Mouse (Mus musculus) liver, adult 2 months (tissue): ENCODE data around the gene Dsn1. TPM values are rescaled to one million over a fixed set of nuclear protein-coding genes. Genes with fewer than 3 reads are reported as not detected.

Experiments used
- DNase-seq: peaks from one replicate; pipeline ENCODE4 v3.0.0-alpha.2; 2011; ENCODE audit warnings: low read depth, low spot score; ENCODE audit errors: extremely low read depth
- H3K27ac ChIP-seq: fragments of 200-500 bp; replicated peaks from 2 replicates; pipeline ENCODE4 v1.5.1; 2012; ENCODE audit warnings: low read depth, mild to moderate bottlenecking, control low read depth, inconsistent platforms, low read length; ENCODE audit not compliant: insufficient read depth
- H3K27me3 ChIP-seq: fragments of 200-500 bp; 2 replicates; pipeline ENCODE4 v1.6.1; 2012; ENCODE audit warnings: mild to moderate bottlenecking, moderate library complexity, low read length, inconsistent platforms; ENCODE audit not compliant: control insufficient read depth, insufficient read depth
- H3K36me3 ChIP-seq: fragments of 200-500 bp; 2 replicates; pipeline ENCODE4 v1.6.1; 2012; ENCODE audit warnings: low read length, inconsistent platforms; ENCODE audit not compliant: control insufficient read depth, insufficient read depth
- H3K4me1 ChIP-seq: fragments of 200-500 bp; 2 replicates; pipeline ENCODE4 v1.6.1; 2011; ENCODE audit warnings: low read length; ENCODE audit not compliant: control insufficient read depth, insufficient read depth
- H3K4me3 ChIP-seq: fragments of 200-500 bp; 2 replicates; pipeline ENCODE4 v1.5.1; 2011; ENCODE audit warnings: low read depth, mild to moderate bottlenecking, control low read depth, low read length, moderate library complexity; ENCODE audit not compliant: insufficient read depth
- H3K79me2 ChIP-seq: fragments of 200-500 bp; 2 replicates; pipeline ENCODE4 v1.6.1; 2012; ENCODE audit warnings: inconsistent platforms, mild to moderate bottlenecking, low read length, moderate library complexity; ENCODE audit not compliant: control insufficient read depth, insufficient read depth
- H3K9ac ChIP-seq: fragments of 200-500 bp; 2 replicates; pipeline ENCODE4 v1.6.1; 2012; ENCODE audit warnings: low read depth, mild to moderate bottlenecking, control low read depth, inconsistent platforms, low read length
- CTCF ChIP-seq: fragments of 200-500 bp; IDR thresholded peaks from 2 replicates; pipeline ENCODE4 v1.5.1; 2011; ENCODE audit warnings: low read depth, low read length, control low read depth
- POLR2A ChIP-seq: fragments of 200-500 bp; IDR thresholded peaks from 2 replicates; pipeline ENCODE4 v1.6.1; 2011; ENCODE audit warnings: low read length, control low read depth; ENCODE audit not compliant: insufficient read depth; ENCODE audit errors: extremely low read depth
- WGBS: fragments of 180-500 bp; shearing (Covaris S2); methylation state at CpG from one replicate; pipeline ENCODE4 v1.1.7; 2018; 5-methylcytosine and 5-hydroxymethylcytosine counted together
- polyA plus RNA-seq: library from polyadenylated mRNA; depleted of rRNA; stranded (reverse); fragments of >200 nt; gene quantifications from 2 replicates; pipeline ENCODE4 v1.2.3, GENCODE M21; 2012; rRNA removed
- total RNA-seq: library from RNA; depleted of rRNA; stranded (reverse); fragments of >200 nt; gene quantifications from 2 replicates; pipeline ENCODE4 v1.2.3, GENCODE M21; 2014; rRNA removed

The Dsn1 gene
- total and polyA plus RNA-seq, 2 experiments, result 0.10 to 1.0 TPM

DNA sequence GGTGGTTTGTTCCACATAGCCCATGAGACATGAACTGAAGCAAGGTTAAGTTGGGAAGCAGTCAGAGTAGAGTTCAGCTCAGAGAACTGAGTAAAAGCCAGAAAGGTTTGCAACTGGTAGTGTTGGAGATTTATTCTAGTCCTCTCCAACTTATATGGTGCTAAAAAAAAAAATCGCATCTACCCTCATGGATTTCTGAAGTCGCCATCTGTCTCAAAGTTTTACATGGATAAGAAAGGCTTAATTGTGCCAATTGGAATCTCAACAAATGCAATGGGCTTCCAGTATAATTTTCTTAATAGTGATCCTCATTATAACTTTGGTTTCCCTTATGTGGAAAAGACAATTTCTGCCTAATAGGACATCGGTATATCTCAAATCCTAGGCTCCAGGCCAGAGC is 56.1 kb downstream of the Dsn1 start:
- H3K4me3 ChIP-seq, result no peak overlapping the region
- WGBS, result 89% methylated on average over 3 of the region's 3 CpGs
- H3K4me1 ChIP-seq, result no peaks in the 10 kb centered on the region
- H3K27me3 ChIP-seq, result no peaks in the 10 kb centered on the region
- no peaks in the 10 kb centered on the region for H3K79me2 ChIP-seq
- DNase-seq, result no peak
- peaks cover 26% of the 10 kb centered on the region for H3K36me3 ChIP-seq
- H3K27ac ChIP-seq, result no peak overlapping the region
- H3K9ac ChIP-seq, result no peak overlapping the region
- TF ChIP-seq CTCF (no peak), POLR2A (no peak)

Other genes with a start within 250 kb of the Dsn1 start
- 5.6 and 6.4 TPM in 2 replicates for gene Myl9, start 231.7 kb downstream of the Dsn1 start, total RNA-seq
- gene Myl9, start 231.7 kb downstream of the Dsn1 start, polyA plus RNA-seq, result 4.6 and 6.1 TPM in 2 replicates
- gene Tgif2, start 167.1 kb downstream of the Dsn1 start, total RNA-seq, result 0.28 and 0.67 TPM in 2 replicates
- 0.65 and 0.77 TPM in 2 replicates for gene Tgif2, start 167.1 kb downstream of the Dsn1 start, polyA plus RNA-seq
- 1.1 and 2.1 TPM in 2 replicates for gene 4930518I15Rik, start 149.2 kb downstream of the Dsn1 start, total RNA-seq
- gene 4930518I15Rik, start 149.2 kb downstream of the Dsn1 start, polyA plus RNA-seq, result 0.17 and 0.55 TPM in 2 replicates
- gene Rab5if, start 144.0 kb downstream of the Dsn1 start, total RNA-seq, result 149 and 196 TPM in 2 replicates
- 122 and 142 TPM in 2 replicates for gene Rab5if, start 144.0 kb downstream of the Dsn1 start, polyA plus RNA-seq
- 0.09 and 0.13 TPM in 2 replicates for gene Sla2, start 120.0 kb downstream of the Dsn1 start, total RNA-seq
- 0.10 and 0.20 TPM in 2 replicates for gene Sla2, start 120.0 kb downstream of the Dsn1 start, polyA plus RNA-seq
- 9.1 and 9.7 TPM in 2 replicates for gene Ndrg3, start 15.1 kb downstream of the Dsn1 start, total RNA-seq
- gene Ndrg3, start 15.1 kb downstream of the Dsn1 start, polyA plus RNA-seq, result 17.6 and 20.8 TPM in 2 replicates
- gene Soga1, start 72.1 kb upstream of the Dsn1 start, total RNA-seq, result 1.0 and 2.6 TPM in 2 replicates
- 1.1 and 1.5 TPM in 2 replicates for gene Soga1, start 72.1 kb upstream of the Dsn1 start, polyA plus RNA-seq
- gene Tldc2, start 79.9 kb upstream of the Dsn1 start, total RNA-seq, result not detected in 2 replicates
- gene Tldc2, start 79.9 kb upstream of the Dsn1 start, polyA plus RNA-seq, result not detected in 2 replicates
- gene Samhd1, start 128.1 kb upstream of the Dsn1 start, total RNA-seq, result 22.8 and 26.9 TPM in 2 replicates
- gene Samhd1, start 128.1 kb upstream of the Dsn1 start, polyA plus RNA-seq, result 7.5 and 12.0 TPM in 2 replicates
- gene Rbl1, start 197.4 kb upstream of the Dsn1 start, total RNA-seq, result 2.3 and 3.0 TPM in 2 replicates
- 0.62 and 0.77 TPM in 2 replicates for gene Rbl1, start 197.4 kb upstream of the Dsn1 start, polyA plus RNA-seq